Mouse (Mus musculus): ENCODE results near the gene Aip. TPM values are rescaled to one million over a fixed set of nuclear protein-coding genes. Genes with fewer than 3 reads are reported as not detected.
"Not testable (repeated sequence)": the region's sequence is repeated elsewhere in the genome, so short reads cannot be mapped to it uniquely, and the experiment has no call there.

Aip gene
- polyA plus RNA-seq, 1 experiment from 2014 or later, result 97.5 TPM

GRCm38 (mm10) chr19:4072706-4073424, 52.8 kb downstream of the Aip start:
- Histone ChIP-seq H3K36me3 (ENCODE audit: control insufficient read depth, insufficient read depth, low read length) (no peaks in the 10 kb centered on the region), H3K9ac (ENCODE audit: low read depth, low read length) (no peak overlapping the region), H3K4me3 (ENCODE audit: low read length) (no peak overlapping the region), H3K27me3 (ENCODE audit: control insufficient read depth, insufficient read depth, low read length) (no peaks in the 10 kb centered on the region), H3K4me2 (replicated peaks; ENCODE audit: low read depth, low read length) (no peak overlapping the region), H3K9me3 (ENCODE audit: control insufficient read depth, low read length) (no peaks in the 10 kb centered on the region), H3K27ac (ENCODE audit: low read depth, low read length) (no peak overlapping the region), H3K4me1 (ENCODE audit: control insufficient read depth, insufficient read depth, low read length) (no peaks in the 10 kb centered on the region)
- 82% methylated on average over 6 of the region's 6 CpGs for WGBS
- ATAC-seq (ENCODE audit: low FRiP score, low TSS enrichment), result no peak

GRCm38 (mm10) chr19:4071406-4071805, 54.3 kb downstream of the Aip start:
- H3K4me2 ChIP-seq (replicated peaks; ENCODE audit: low read depth, low read length), result no peak overlapping the region
- H3K4me3 ChIP-seq (ENCODE audit: low read length), result no peak overlapping the region
- H3K9ac ChIP-seq (ENCODE audit: low read depth, low read length), result no peak overlapping the region
- H3K36me3 ChIP-seq (ENCODE audit: control insufficient read depth, insufficient read depth, low read length), result no peaks in the 10 kb centered on the region
- H3K27ac ChIP-seq (ENCODE audit: low read depth, low read length), result no peak overlapping the region
- H3K4me1 ChIP-seq (ENCODE audit: control insufficient read depth, insufficient read depth, low read length), result no peaks in the 10 kb centered on the region
- H3K9me3 ChIP-seq (ENCODE audit: control insufficient read depth, low read length), result no peaks in the 10 kb centered on the region
- H3K27me3 ChIP-seq (ENCODE audit: control insufficient read depth, insufficient read depth, low read length), result no peaks in the 10 kb centered on the region
- 96% methylated on average over 6 of the region's 6 CpGs for WGBS
- ATAC-seq (ENCODE audit: low FRiP score, low TSS enrichment), result no peak

- Histone ChIP-seq H3K9ac (ENCODE audit: low read depth, low read length) (no peak overlapping the region), H3K4me3 (ENCODE audit: low read length) (no peak overlapping the region), H3K27me3 (ENCODE audit: control insufficient read depth, insufficient read depth, low read length) (no peaks in the 10 kb centered on the region), H3K36me3 (ENCODE audit: control insufficient read depth, insufficient read depth, low read length) (no peaks in the 10 kb centered on the region), H3K4me2 (replicated peaks; ENCODE audit: low read depth, low read length) (no peak overlapping the region), H3K27ac (ENCODE audit: low read depth, low read length) (no peak overlapping the region), H3K9me3 (ENCODE audit: control insufficient read depth, low read length) (no peaks in the 10 kb centered on the region), H3K4me1 (ENCODE audit: control insufficient read depth, insufficient read depth, low read length) (no peaks in the 10 kb centered on the region)
- 82% methylated on average over 8 of the region's 8 CpGs for whole genome bisulfite sequencing
- no peak for ATAC-seq (ENCODE audit: low FRiP score, low TSS enrichment)
These were observed 54.9 kb downstream of the Aip start for GRCm38 (mm10) chr19:4070756-4071155.

GRCm38 (mm10) chr19:4070311-4070710, 55.3 kb downstream of the Aip start:
- no peak overlapping the region for H3K27ac ChIP-seq (ENCODE audit: low read depth, low read length)
- H3K9me3 ChIP-seq (ENCODE audit: control insufficient read depth, low read length), result no peaks in the 10 kb centered on the region
- H3K4me1 ChIP-seq (ENCODE audit: control insufficient read depth, insufficient read depth, low read length), result no peaks in the 10 kb centered on the region
- no peak overlapping the region for H3K9ac ChIP-seq (ENCODE audit: low read depth, low read length)
- H3K4me2 ChIP-seq (replicated peaks; ENCODE audit: low read depth, low read length), result no peak overlapping the region
- no peaks in the 10 kb centered on the region for H3K27me3 ChIP-seq (ENCODE audit: control insufficient read depth, insufficient read depth, low read length)
- ATAC-seq (ENCODE audit: low FRiP score, low TSS enrichment), result no peak
- no peaks in the 10 kb centered on the region for H3K36me3 ChIP-seq (ENCODE audit: control insufficient read depth, insufficient read depth, low read length)
- H3K4me3 ChIP-seq (ENCODE audit: low read length), result no peak overlapping the region
- 82% methylated on average over 15 of the region's 15 CpGs for WGBS

GRCm38 (mm10) chr19:4068717-4069410, 56.8 kb downstream of the Aip start:
- H3K36me3 ChIP-seq (ENCODE audit: control insufficient read depth, insufficient read depth, low read length), result no peaks in the 10 kb centered on the region
- WGBS, result 66% methylated on average over 15 of the region's 15 CpGs
- H3K9ac ChIP-seq (ENCODE audit: low read depth, low read length), result no peak overlapping the region
- no peak for ATAC-seq (ENCODE audit: low FRiP score, low TSS enrichment)
- H3K4me3 ChIP-seq (ENCODE audit: low read length), result no peak overlapping the region
- H3K27ac ChIP-seq (ENCODE audit: low read depth, low read length), result no peak overlapping the region
- H3K4me1 ChIP-seq (ENCODE audit: control insufficient read depth, insufficient read depth, low read length), result no peaks in the 10 kb centered on the region
- no peak overlapping the region for H3K4me2 ChIP-seq (replicated peaks; ENCODE audit: low read depth, low read length)
- no peaks in the 10 kb centered on the region for H3K9me3 ChIP-seq (ENCODE audit: control insufficient read depth, low read length)
- no peaks in the 10 kb centered on the region for H3K27me3 ChIP-seq (ENCODE audit: control insufficient read depth, insufficient read depth, low read length)

GRCm38 (mm10) chr19:4068242-4068641, 57.4 kb downstream of the Aip start:
- H3K4me3 ChIP-seq (ENCODE audit: low read length); H3K27ac ChIP-seq (ENCODE audit: low read depth, low read length); H3K9me3 ChIP-seq (ENCODE audit: control insufficient read depth, low read length); H3K27me3 ChIP-seq (ENCODE audit: control insufficient read depth, insufficient read depth, low read length); ATAC-seq (ENCODE audit: low FRiP score, low TSS enrichment); H3K4me1 ChIP-seq (ENCODE audit: control insufficient read depth, insufficient read depth, low read length); H3K9ac ChIP-seq (ENCODE audit: low read depth, low read length); H3K36me3 ChIP-seq (ENCODE audit: control insufficient read depth, insufficient read depth, low read length); H3K4me2 ChIP-seq (replicated peaks; ENCODE audit: low read depth, low read length): not testable (repeated sequence)
- 96% methylated on average over 2 of the region's 2 CpGs for WGBS

- Histone ChIP-seq H3K4me2 (replicated peaks; ENCODE audit: low read depth, low read length) (no peak overlapping the region), H3K27ac (ENCODE audit: low read depth, low read length) (no peak overlapping the region), H3K9ac (ENCODE audit: low read depth, low read length) (no peak overlapping the region), H3K36me3 (ENCODE audit: control insufficient read depth, insufficient read depth, low read length) (no peaks in the 10 kb centered on the region), H3K9me3 (ENCODE audit: control insufficient read depth, low read length) (no peaks in the 10 kb centered on the region), H3K4me3 (ENCODE audit: low read length) (no peak overlapping the region), H3K4me1 (ENCODE audit: control insufficient read depth, insufficient read depth, low read length) (no peaks in the 10 kb centered on the region), H3K27me3 (ENCODE audit: control insufficient read depth, insufficient read depth, low read length) (no peaks in the 10 kb centered on the region)
- no peak for ATAC-seq (ENCODE audit: low FRiP score, low TSS enrichment)
These were observed 58.8 kb downstream of the Aip start for GRCm38 (mm10) chr19:4066877-4067276.

GRCm38 (mm10) chr19:4066280-4066679, 59.4 kb downstream of the Aip start:
- Histone ChIP-seq H3K4me3 (ENCODE audit: low read length) (no peak overlapping the region), H3K27ac (ENCODE audit: low read depth, low read length) (no peak overlapping the region), H3K9me3 (ENCODE audit: control insufficient read depth, low read length) (no peaks in the 10 kb centered on the region), H3K9ac (ENCODE audit: low read depth, low read length) (no peak overlapping the region), H3K4me1 (ENCODE audit: control insufficient read depth, insufficient read depth, low read length) (no peaks in the 10 kb centered on the region), H3K27me3 (ENCODE audit: control insufficient read depth, insufficient read depth, low read length) (no peaks in the 10 kb centered on the region), H3K4me2 (replicated peaks; ENCODE audit: low read depth, low read length) (no peak overlapping the region), H3K36me3 (ENCODE audit: control insufficient read depth, insufficient read depth, low read length) (no peaks in the 10 kb centered on the region)
- WGBS, result 78% methylated on average over 6 of the region's 6 CpGs
- no peak for ATAC-seq (ENCODE audit: low FRiP score, low TSS enrichment)

GRCm38 (mm10) chr19:4064501-4064900, 61.2 kb downstream of the Aip start:
- 29% methylated on average over 1 of the region's 11 CpGs for WGBS
- H3K27ac ChIP-seq (ENCODE audit: low read depth, low read length); H3K4me2 ChIP-seq (replicated peaks; ENCODE audit: low read depth, low read length); H3K4me1 ChIP-seq (ENCODE audit: control insufficient read depth, insufficient read depth, low read length); H3K27me3 ChIP-seq (ENCODE audit: control insufficient read depth, insufficient read depth, low read length); H3K9me3 ChIP-seq (ENCODE audit: control insufficient read depth, low read length); H3K9ac ChIP-seq (ENCODE audit: low read depth, low read length); H3K4me3 ChIP-seq (ENCODE audit: low read length); ATAC-seq (ENCODE audit: low FRiP score, low TSS enrichment); H3K36me3 ChIP-seq (ENCODE audit: control insufficient read depth, insufficient read depth, low read length): not testable (repeated sequence)
